Mouse (Mus musculus): Measurements from ENCODE around the gene Stxbp4.

Stxbp4 gene

DNA sequence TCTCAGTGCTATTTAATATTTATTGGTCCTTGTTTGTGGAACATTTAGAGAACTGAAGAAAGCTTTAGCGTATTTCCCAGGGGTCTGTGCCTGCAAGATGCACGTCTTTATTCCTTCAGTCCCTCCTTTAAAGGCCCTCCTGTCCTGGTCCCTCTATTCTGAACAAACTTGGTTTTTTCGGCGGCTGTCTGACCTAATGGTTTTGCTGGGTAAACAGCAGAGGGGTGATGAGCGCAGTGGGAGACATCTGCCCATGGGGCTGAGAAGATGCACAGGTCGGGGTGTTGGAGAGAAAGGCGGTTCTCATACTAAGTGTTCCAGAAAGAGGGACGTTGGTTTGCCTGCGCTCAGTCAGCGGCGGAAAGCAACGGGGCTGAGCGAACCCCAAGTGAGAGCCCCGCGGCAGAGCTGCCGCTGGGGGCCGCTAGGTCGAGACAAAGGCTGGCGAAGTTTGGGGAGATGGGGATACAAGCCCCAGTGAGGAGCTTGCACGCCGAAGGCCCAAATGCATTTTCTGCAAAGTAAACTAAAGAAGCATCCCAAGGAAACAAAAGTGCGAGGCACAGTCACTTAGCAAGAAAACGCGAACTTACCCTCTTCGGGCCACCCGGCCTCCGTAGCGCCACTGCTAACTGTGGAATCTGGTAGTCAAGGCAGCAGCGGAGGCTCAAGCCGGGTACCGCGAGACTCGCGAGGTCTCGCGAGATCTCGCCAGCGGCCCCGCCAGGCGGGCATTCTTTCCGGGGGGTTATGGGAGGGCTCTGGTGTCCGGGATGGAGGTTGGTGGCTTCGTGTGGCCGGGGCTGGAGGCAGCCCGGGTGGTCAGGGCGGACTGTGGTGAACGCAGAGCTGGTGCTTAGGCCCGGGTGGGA lies at the start of gene Stxbp4, which contains the start of gene Cox11:
TSS of gene Stxbp4 (minus strand) at position 645 of the 872 bp plus-strand sequence.
TSS of gene Cox11 (plus strand) at position 734 of the 872 bp plus-strand sequence.
- peak; percentile 97 for DNase-seq (ENCODE audit: low read depth, low spot score)

DNA sequence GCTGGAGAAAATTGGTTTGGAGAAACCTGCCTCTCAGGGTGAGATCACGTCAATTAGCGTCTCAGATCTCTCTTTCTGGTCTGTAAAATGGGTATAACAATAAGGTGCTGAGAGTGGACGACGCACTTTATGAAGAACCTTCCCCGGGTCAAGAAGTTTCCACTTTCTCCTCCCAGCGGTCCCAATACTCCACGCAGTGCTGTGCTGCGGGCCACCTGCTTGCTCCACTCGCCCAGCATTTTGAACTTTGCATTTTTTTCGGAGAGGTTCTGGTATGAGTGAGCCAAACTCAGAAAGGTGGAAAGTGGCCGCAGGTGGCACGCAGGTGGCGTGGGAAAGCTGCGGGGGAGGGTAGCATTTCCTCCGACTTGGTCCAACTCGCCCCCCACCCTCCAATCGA lies 49.2 kb upstream of the Stxbp4 start:
- DNase-seq (ENCODE audit: low read depth, low spot score) = no peak

DNA sequence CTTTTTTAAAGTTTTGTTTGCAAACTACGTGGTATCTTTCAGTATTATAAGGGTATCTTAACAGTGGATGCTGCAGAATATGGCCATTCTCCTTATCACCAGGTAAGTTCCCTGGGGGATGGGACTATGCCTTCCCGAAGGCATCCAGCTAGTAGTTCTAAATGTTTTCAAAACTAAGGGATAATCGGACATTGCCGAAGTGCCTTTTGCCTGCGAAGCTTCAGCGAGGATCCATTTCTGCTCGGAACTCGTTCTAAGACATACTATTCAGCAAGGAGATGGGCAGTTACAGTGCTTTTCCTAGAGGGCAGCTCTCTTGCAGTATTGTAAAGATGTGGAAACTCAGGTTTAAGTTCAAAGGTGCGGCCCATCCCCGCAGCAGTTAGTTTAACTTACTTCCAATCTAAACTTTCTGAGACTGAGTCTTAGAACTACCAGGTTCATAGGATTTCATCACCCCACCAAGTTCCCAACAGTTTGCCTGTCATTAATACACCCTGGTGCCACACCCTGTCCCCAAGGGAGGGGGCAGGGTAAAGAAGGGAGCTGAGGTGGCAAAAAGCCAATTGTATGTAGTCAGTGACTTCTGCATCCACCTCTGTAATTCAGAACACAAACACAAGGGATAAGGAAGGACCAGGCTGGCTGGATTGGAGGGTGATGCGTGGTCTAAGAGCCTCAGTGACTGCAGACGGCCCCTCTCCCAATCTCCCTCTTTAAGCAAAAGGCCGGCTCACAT lies 48.6 kb upstream of the Stxbp4 start:
- DNase-seq (ENCODE audit: low read depth, low spot score) = no peak

DNA sequence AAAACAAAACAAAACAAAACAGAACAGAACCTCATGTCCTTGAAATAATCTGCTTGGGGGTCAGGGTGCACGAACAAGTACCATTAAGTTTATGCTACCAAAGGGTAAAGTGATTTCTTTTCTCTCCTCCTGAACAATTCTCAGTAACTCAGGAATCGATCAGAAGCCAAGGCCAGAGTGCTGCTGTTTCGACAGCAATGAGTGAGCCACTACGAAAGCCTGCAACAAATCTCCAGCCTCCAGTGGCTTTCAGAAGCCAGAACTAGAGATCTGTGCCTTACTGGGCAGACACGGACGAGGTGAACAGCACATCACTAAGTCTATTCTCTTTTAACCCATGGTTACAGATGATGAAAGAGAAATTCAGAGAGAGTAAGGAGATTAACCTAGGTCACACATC lies 47.3 kb upstream of the Stxbp4 start:
- DNase-seq (ENCODE audit: low read depth, low spot score) = no peak

DNA sequence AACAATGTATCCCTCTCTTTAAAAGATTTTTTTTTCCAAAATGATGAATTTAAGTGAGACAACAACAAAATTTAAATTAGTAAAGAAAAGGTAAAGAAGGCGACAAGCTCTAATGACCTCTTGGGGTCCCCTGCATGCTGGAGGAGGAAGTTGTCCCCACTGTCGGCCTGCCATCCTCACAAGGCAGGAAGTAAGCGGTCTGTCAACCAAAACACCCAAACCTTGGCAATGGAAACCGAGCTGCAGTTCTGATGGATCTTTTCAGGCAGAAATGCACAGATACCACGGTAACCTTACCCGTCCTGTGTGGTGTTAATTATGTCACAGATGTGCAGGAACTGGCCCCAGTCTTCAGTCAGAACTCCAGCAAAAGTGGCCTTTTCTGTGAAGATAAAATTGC lies 46.9 kb upstream of the Stxbp4 start:
- no peak for DNase-seq (ENCODE audit: low read depth, low spot score)

DNA sequence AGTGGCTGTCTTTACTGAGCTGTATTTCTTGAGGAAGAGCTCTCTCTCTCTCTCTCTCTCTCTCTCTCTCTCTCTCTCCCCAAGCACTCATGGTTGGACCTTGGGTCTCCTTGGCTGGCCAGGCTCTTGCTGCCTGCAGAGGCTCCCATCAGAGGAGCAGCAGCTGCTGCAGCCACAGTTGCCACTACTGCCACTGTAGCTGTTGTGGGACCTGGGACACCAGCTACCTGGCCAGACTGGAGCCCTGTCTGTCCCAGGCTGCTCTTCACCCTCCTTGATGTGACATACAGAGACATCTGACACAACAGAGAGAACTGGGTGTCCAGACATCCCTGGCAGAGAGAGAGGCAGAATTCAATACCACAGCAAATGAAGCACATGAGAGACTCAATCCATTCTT lies 43.3 kb upstream of the Stxbp4 start:
- DNase-seq (ENCODE audit: low read depth, low spot score) = no peak

DNA sequence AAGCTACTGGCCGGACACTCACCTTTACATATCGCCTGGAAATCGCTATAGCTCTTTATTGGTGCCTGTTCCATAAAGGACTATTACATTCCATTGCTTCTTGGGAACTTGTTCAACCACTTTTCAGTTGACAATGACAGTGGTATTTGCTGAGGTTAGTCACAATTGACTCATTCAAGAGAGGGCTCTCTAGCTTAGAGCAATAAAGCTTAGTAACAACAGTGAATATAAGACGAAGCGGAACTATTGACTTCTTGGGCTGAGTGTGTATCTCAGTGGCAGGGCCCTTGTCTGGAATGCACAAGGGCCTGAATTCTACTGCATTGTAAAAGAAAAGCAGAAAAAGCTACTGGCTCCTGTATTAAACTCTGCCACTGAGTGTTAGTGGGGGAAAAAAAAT lies 40.7 kb upstream of the Stxbp4 start:
- DNase-seq (ENCODE audit: low read depth, low spot score) = no peak

DNA sequence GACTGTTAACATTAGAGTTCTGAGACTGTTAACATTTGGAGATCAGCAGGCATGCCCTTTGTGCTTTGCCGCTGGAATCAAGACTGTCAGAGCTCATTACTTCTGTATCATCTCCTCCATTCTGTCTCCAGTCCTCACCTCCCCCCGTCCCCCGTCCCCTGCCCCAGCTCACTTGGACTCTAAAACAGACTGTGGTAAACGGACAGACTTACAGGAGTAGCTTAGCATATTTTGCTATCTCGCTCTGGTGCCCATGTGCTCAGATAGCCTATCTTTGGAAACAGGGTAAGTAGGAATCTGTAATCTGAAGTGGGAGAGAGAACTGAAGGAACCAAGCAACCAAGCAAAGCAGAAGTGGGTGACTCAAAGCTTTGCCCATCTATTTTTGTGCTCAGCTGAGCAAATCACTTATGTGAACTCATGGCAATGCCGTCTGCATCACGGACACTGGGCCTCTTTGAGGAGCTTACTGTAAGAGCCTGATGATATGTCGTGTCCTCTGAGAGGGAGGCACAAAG lies 39.9 kb upstream of the Stxbp4 start:
- no peak for DNase-seq (ENCODE audit: low read depth, low spot score)

DNA sequence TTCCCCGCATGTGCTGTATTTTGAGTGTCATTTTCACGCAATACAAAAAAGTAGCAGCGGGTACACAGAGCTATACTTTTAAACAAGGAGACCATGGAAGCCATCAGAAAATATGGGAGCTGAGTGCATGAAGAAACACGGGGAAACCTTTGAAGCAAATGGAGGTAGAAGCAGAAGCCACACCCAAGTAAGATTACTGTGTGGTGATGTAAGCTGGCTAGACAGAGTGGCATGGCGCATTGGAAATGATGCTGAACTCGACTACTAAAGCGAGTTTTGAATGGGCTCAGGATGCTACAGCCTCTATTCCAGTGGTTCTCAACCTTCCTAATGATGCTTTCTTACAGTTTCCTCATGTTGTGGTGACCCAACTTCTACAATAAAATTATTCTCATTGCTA lies 39.1 kb upstream of the Stxbp4 start:
- no peak for DNase-seq (ENCODE audit: low read depth, low spot score)

DNA sequence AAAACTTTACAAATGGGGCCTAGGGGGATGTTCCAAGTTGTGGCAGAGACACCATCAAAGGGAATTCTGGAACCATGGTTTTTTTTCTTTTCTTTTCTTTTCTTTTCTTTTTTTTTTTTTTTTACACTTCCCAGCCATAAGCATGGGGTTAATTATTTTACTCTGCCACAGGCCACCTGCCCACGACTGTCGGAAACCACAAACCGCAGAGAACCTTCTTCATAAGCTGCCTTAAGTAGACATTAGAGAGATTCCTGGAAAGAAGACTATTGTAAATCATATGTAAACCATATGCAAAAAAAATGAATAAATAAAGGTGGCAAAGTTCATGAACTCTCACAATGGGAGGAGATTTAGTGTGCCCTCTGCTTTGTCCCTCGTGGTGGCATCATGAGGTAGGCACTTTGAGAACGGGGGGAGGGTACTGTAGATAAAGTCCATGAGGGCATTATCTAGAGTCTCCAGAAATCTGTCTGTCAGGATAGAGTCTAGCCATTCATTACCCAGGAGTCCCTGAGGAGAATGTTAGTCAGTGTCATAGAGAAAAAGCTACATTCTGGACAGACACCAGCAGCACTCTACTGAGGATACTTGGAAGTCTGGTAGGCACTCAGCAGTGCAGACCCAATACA lies 37.7 kb upstream of the Stxbp4 start:
- no peak for DNase-seq (ENCODE audit: low read depth, low spot score)

DNA sequence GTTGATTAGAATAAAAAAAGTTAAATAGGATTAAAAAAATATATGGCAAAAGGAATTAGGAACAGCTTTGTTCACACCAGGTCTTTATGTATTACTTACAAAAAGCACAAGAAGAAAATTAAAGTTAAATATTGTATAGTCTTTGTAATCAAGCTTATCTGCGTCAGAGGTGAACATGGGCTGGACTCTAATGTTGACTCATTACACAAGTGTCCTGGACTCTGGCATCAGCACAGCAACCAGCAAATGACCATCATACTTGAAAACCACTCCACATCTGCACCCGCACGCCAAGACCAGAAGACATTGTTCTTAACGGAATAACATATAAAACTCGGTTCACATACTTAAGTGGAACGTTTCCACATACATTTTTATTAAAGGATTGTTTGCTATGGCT lies 29.4 kb upstream of the Stxbp4 start:
- DNase-seq (ENCODE audit: low read depth, low spot score) = no peak

DNA sequence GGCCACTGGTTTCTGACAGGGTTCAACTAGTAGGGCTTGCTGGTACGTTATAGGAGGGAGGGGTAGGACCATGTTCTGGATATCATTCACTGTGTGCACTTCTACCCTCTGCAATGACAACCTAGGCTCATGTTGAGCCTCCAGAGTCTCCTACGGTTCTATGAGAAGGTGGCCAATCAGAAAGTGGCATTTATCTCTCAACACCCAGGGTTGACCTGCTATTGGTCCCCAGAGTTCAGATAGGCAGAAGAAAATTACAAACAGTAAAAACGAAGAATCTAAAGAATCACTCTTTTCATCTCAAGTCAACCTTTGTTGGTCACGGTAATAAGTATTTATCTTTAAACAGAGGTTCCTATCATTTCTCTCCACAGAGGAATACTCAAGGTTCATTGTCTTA lies 29.0 kb upstream of the Stxbp4 start:
- no peak for DNase-seq (ENCODE audit: low read depth, low spot score)

DNA sequence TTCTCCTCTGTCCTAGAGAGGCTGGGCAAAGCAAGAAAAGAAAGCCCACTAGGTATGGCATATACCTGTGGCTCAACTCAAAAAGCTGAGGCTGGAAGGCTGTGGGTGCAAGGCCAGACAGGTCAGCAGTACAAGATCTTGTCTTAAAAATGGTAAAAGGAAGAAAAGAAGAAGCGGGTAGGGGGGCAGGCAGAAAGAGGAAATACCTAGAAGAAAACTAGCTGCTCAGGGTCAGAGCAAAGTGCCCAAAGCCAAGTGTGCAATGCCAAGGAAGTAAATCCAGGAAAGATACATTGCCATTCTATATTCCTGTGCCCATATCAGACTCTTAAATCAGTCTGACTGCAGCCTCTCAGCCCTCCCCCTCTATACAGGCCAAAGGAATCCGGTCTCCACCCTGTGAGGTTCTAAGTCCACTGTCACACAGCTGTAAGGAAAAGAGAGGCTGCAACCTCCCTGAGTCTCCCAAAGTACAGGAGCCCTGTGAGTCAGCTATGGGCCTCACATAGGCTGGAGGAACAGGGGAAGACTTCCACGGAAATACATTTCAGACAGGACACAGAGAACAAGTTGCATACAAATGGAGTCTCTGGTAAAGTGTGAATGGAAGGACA lies 28.4 kb upstream of the Stxbp4 start:
- no peak for DNase-seq (ENCODE audit: low read depth, low spot score)

DNA sequence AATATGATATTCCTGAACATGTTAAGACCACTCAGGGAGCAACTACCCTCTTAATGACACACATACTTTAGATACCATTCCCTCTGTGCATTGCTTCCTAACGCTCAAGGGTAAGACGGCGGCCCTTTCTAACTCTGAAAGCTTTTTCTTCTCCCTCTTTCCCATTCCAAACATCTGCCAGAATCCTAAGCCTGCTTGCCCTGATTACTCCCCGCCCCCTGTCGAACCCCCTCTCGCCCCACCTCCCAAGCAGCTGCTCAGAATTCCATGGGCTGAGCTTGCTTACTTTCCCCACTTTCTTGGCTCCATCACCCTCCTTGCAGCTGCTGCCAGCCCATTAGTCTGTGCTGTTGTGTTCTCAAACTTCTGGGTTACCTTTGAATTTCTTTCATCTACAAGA lies 27.3 kb upstream of the Stxbp4 start:
- DNase-seq (ENCODE audit: low read depth, low spot score) = no peak

DNA sequence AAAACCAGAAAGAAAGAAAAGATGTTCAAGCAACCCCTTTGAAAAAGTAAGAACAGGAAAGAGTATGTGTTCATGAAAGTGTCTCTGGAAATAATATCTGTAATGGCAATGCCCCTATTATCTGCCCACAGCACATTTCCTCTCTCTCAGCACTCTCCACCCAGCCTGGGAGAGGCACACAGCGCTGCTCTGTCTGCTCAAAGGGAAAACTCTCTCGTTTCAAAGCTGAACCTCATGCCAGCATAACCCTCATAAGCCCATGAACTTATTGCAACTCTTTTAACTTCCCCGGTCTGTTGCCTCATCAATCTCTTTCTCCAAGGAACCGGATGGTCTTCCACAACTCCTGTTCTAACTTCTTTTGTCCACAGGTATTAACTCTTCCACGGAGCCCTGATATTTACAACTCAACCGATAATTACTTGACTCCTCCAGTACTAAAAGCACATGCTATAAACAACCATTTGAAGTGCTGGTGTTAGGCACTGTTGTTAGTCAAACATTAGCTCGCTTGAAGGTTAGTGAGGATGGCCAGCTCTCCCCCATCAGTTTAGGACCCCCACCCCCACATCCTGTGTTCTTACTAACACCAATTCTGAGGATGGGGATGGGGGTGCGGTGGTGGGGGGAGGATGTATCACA lies 26.6 kb upstream of the Stxbp4 start:
- DNase-seq (ENCODE audit: low read depth, low spot score) = no peak

DNA sequence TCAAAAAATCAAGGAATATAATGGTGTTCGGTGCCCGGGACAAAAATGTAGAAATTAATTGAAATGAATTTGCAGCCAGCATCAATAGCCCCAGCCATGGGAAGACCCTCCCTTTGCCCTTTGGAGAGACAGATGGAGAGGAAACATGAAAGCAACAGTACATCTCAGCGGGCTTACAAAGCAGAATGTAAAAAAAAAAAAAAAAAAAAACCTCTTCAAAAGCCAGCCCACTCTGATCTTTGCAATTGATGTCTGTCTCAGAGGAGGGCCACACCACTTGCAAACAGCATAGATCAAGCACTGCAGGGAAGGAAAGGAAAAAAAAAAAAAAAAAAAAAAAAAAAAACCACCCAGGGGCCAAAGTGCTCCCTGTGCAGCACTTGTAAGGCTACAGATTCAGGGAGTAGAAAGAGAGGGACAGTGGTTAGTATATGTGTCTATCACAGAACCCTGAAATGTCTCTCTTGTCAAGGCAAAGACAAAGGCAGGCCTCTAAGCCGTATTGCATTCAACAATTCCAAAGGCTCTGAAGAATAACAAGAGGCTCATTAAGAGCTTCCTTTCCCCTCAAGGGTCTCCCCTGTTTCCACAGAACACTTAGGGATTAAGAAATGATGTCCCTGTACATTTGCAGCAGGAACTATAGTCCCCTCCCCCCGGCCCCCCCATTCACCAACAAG lies 25.9 kb upstream of the Stxbp4 start:
- no peak for DNase-seq (ENCODE audit: low read depth, low spot score)

DNA sequence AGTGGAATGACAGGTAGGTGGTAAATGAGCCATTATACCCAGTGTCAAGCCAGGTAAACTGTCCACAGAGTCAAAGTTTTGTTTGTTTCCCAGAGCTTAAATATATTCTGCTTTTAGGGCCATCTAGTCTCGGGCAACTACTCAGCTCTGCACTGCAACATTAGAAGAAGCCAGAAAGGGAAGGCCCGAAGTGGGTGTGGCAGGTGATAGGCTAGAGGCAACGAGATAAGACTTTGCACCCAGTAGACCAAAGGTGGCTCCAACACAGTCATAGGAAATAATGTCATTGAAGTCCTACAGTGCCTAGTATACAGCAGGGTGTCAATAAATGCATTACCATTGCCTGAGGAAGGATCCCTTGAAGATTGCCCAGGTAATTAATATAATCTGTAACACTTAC lies 25.2 kb upstream of the Stxbp4 start:
- DNase-seq (ENCODE audit: low read depth, low spot score) = no peak

DNA sequence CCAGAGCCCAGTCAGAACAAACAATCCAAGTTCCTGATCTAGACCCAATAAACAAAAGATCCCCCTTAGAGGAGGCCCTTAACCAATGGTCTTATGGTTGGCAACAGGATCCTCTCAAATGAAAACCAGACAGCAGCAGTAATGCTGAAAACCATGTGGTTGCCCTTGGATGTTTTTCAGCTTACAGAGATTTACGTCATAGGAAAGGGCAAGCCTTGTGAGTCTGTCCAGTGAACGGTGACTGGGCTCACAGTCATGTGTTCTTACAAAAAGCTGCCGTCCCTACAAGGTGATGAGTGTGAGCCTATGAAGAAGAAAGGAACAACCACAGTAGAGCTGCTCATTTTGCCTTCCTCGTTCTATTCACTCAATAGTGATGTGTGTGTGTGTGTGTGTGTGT lies 22.8 kb upstream of the Stxbp4 start:
- DNase-seq (ENCODE audit: low read depth, low spot score) = no peak

DNA sequence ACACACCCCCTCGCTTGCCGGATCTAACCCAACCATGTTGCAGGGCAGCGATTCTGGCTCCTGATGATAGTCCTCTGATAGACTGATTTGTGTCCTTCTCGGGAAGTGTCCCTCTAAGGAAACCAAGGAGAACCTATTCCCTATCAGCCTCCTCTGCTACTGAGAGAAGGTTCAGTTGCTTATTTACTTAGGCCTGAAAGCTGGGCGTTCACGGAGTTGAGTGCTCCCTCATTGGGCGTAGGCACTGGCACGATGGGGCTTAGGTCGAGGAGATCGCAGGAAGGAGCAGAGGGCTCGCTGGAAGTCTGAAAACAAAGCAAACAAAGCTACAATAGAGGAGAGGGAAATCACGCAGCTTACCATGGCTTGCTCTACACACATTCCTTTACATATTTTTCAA lies 19.6 kb upstream of the Stxbp4 start:
- no peak for DNase-seq (ENCODE audit: low read depth, low spot score)

DNA sequence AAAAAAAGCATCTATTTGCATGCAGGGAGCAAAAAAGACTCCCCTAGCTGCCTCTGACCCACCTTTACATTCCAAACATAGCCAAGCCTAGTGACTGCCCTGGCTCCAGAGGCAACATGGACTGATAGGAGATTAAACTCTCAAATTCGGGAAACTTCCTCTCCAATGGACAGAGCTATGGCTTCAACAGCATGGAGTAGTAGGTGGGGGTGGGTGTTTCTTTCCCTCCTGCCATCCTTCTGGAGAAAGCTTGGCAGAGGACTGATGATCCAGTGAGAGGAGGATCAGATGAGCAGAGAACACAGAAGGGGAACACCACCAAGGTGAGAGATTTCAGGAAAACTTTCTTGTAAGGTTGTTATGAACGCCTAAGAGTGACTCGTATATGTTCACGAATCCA lies 14.7 kb upstream of the Stxbp4 start:
- DNase-seq (ENCODE audit: low read depth, low spot score) = no peak
